Mouse (Mus musculus) v-Abl transformed pro-B cells (cell line): ENCODE measurements around the gene Defb36.

Experiments used
- in situ Hi-C, 2 experiments: fragments of 400-800 bp; cut with MboI; formaldehyde crosslinking; loops; one replicate each; pipeline ENCODE4 v1.15.1; 2025; ENCODE audit not compliant: unreplicated experiment in 2 of 2

Gene Defb36

DNA sequence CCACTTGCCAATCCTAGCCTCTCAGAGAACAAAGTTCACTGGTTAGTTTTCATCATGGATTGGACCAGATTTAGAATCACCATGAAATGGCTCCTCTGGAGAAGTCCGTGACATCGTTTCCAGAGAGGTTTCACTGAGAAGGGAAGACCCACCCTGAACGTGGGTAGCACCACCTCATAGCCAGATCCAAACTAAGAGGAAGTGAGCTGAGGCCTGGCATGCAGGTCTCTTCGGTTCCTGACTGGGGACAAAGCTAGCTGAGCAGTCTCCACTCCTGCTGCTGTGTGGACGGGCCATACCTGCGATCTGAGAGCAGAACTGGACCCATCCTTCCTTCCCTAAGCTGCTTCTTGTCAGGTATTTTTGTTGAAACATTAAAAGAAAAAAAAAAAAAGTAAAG lies 57.0 kb downstream of the Defb36 start:
- in situ Hi-C loops, result no loop called here
